Mouse (Mus musculus) bone marrow, adult 2 months (tissue): Measurements from ENCODE around the gene Ap1s3.

Source experiments
- CTCF ChIP-seq: fragments of 200-500 bp; IDR thresholded peaks from 2 replicates; pipeline ENCODE4 v1.5.1; 2011; ENCODE audit warnings: low read length, control low read depth; ENCODE audit not compliant: control insufficient read depth, insufficient read depth
- POLR2A ChIP-seq: fragments of 200-500 bp; IDR thresholded peaks from 2 replicates; pipeline ENCODE4 v1.6.1; 2011; ENCODE audit warnings: low read depth, mild to moderate bottlenecking, control low read depth, low read length, borderline replicate concordance; ENCODE audit not compliant: control insufficient read depth

DNA sequence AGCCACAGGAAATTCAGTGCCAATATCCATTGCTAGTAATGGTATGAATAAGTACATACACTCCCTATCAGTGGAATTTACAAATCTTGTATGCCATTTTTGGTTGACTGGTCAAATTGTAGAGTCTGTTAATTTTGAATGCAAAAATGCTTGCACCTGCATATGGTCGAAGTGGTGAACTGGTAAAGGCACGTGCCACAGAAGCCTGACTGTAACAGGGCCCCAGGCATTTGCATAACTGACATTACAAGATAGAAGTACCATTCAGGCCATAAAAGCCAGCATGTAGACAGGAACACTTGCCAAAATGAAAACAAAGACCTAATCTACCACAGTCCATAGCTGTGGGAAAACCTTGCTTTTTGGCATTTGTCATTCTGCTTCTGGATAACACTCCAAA is 55.3 kb downstream of the Ap1s3 start:
- TF ChIP-seq POLR2A (no peak), CTCF (no peak)
